ENCODE assay signal across 8 mouse cellular contexts in genomic region chr12:100186376-100186775, GRCm38 (mm10). TPM values are rescaled to one million over a fixed set of nuclear protein-coding genes. Genes with fewer than 3 reads are reported as not detected.
DNase-seq lines count a peak whose midpoint lies in the region; ATAC-seq and TF ChIP-seq lines count a peak whose summit lies in the region.

No protein-coding gene starts in this region.

- WGBS in embryonic facial prominence, embryonic 13.5 days = 9% methylated on average over 6 of the region's 6 CpGs
- WGBS in macrophage (ENCODE audit: missing documents) = 60% methylated on average over 6 of the region's 6 CpGs

- no peaks in the 10 kb centered on the region for H3K27me3 ChIP-seq in embryonic facial prominence, embryonic 13.5 days

- no peaks in the 10 kb centered on the region for H3K9me3 ChIP-seq in embryonic facial prominence, embryonic 13.5 days

- DNase-seq in gastrocnemius, adult 2 months = no peak
- no peak for DNase-seq in gastrocnemius, postnatal 14 days
- peak; percentile 43 for DNase-seq in MEL-GATA-1-ER (ENCODE audit: extremely low read depth, low read depth)
- peak; percentile 54 for DNase-seq in kidney, adult 9 months
- no peak for DNase-seq in spleen, adult 12 weeks (ENCODE audit: low spot score)

- H3K27ac ChIP-seq in gastrocnemius, adult 2 months = peak overlapping the region; percentile 96
- H3K27ac ChIP-seq in embryonic facial prominence, embryonic 13.5 days = peak overlapping the region; percentile 99
- H3K27ac ChIP-seq in macrophage = peak overlapping the region; percentile 98

- peak overlapping the region; percentile 86 for H3K9ac ChIP-seq in embryonic facial prominence, embryonic 13.5 days

- ATAC-seq in embryonic facial prominence, embryonic 13.5 days (ENCODE audit: insufficient number of reproducible peaks, insufficient read depth, low FRiP score, low TSS enrichment, low read depth) = no peak
- no peak for ATAC-seq in activated CD4-positive, CD25-positive, alpha-beta regulatory T cell, adult 4 months

- peak overlapping the region; percentile 84 for H3K4me3 ChIP-seq in gastrocnemius, adult 2 months
- H3K4me3 ChIP-seq in embryonic facial prominence, embryonic 13.5 days = peak overlapping the region; percentile 69
- peak overlapping the region; percentile 83 for H3K4me3 ChIP-seq in macrophage (ENCODE audit: inconsistent target)

- intact Hi-C loops in gastrocnemius, adult 2 months (cut with DNase I) = loop anchor here (5.0 kb wide), 2 partner anchors 291 to 336 kb away; partner anchors contain the start of gene Ttc7b
- intact Hi-C loops in gastrocnemius, postnatal 14 days (cut with DNase I; ENCODE audit: low total_unique reads) = no loop called here

- H3K36me3 ChIP-seq in embryonic facial prominence, embryonic 13.5 days = no peaks in the 10 kb centered on the region
- H3K36me3 ChIP-seq in macrophage (ENCODE audit: inconsistent target) = no peaks in the 10 kb centered on the region

- H3K4me1 ChIP-seq in embryonic facial prominence, embryonic 13.5 days = peaks cover 14% of the 10 kb centered on the region

- no peaks in the 10 kb centered on the region for H3K79me2 ChIP-seq in macrophage (ENCODE audit: inconsistent target)

- TF ChIP-seq CTCF in gastrocnemius, adult 2 months (IDR thresholded peaks at IDR 0.05) = no peak

- H3K4me2 ChIP-seq in embryonic facial prominence, embryonic 13.5 days = peak overlapping the region; percentile 87

RNA-seq across cellular contexts. Expression of gene Calm1, which starts 12.9 kb away (rescaled TPM):
- total RNA-seq in gastrocnemius, adult 2 months (2021) = 100 to 1,000 TPM; 513 to 579 TPM
- total RNA-seq in gastrocnemius, postnatal 14 days (2021) = 100 to 1,000 TPM; 380 to 427 TPM
- 1,351 and 1,423 TPM in 2 replicates for polyA plus RNA-seq in embryonic facial prominence, embryonic 13.5 days (2015; fragmentation: Nextera tagmentation; extraction: Ambion mirVana)
- total RNA-seq in macrophage (2018; cell fraction: chromatin; rRNA removed) = 100 to 1,000 TPM in 25 of 26 experiments, 10 to 100 TPM in 1; 91.7 to 505 (median 186) TPM
- 100 to 1,000 TPM; 368 to 452 (median 415) TPM for total RNA-seq in macrophage (2018; cell fraction: cytosol; rRNA removed)
- total RNA-seq in macrophage (2018; cell fraction: nucleus; rRNA removed) = 100 to 1,000 TPM; 131 to 300 (median 226) TPM
- polyA plus RNA-seq in macrophage (2018) = 353 to 525 TPM (median 432 TPM) in 3 replicates
- 1,000 to 10,000 TPM; 1,514 to 2,306 TPM for polyA plus RNA-seq in activated CD4-positive, CD25-positive, alpha-beta regulatory T cell, adult 4 months (2017; shearing (Covaris generic))

RNA-seq across cellular contexts. Expression of gene Nrde2, which starts 26.9 kb away (rescaled TPM):
- 1 to 10 TPM; 7.8 to 9.1 TPM for total RNA-seq in gastrocnemius, adult 2 months (2021)
- 1 to 10 TPM; 7.7 to 9.7 TPM for total RNA-seq in gastrocnemius, postnatal 14 days (2021)
- polyA plus RNA-seq in embryonic facial prominence, embryonic 13.5 days (2015; fragmentation: Nextera tagmentation; extraction: Ambion mirVana) = 14.9 and 15.2 TPM in 2 replicates
- total RNA-seq in macrophage (2018; cell fraction: chromatin; rRNA removed) = 10 to 100 TPM in 25 of 26 experiments, 1 to 10 TPM in 1; 9.8 to 43.9 (median 29.8) TPM
- total RNA-seq in macrophage (2018; cell fraction: cytosol; rRNA removed) = 10 to 100 TPM in 12 of 26 experiments, 1 to 10 TPM in 14; 3.4 to 13.2 (median 9.8) TPM
- 10 to 100 TPM in 20 of 26 experiments, 1 to 10 TPM in 6; 6.4 to 29.5 (median 15.3) TPM for total RNA-seq in macrophage (2018; cell fraction: nucleus; rRNA removed)
- 10.0 to 19.9 TPM (median 11.5 TPM) in 3 replicates for polyA plus RNA-seq in macrophage (2018)
- 10 to 100 TPM; 13.0 to 15.3 TPM for polyA plus RNA-seq in activated CD4-positive, CD25-positive, alpha-beta regulatory T cell, adult 4 months (2017; shearing (Covaris generic))

Comparison
In these comparisons a context has a peak if more than half of its experiments do, and no peak if none do; other contexts are left out.
1. DNase-seq: peak in MEL-GATA-1-ER (single experiment) and kidney, adult 9 months (single experiment); none in gastrocnemius, adult 2 months (single experiment), gastrocnemius, postnatal 14 days (single experiment) and spleen, adult 12 weeks (single experiment).
2. Peak in every context shown above with its lines, with median percentiles within 50 percentile points of each other: H3K27ac ChIP-seq and H3K4me3 ChIP-seq.